Mouse (Mus musculus): Measurements from ENCODE around the gene Rad51b. TPM values are rescaled to one million over a fixed set of nuclear protein-coding genes. Genes with fewer than 3 reads are reported as not detected.

Gene Rad51b
- total and polyA plus RNA-seq, 3 experiments = 6.5 to 8.6 (median 8.5) TPM

- no peak overlapping the region for H3K9ac ChIP-seq (ENCODE audit: insufficient read depth, low read depth)
- in situ Hi-C loops (cut with MboI; ENCODE audit: low pct_ligation_motif_present, low pct_unique_long_range_greater_than_20kb, low sequenced_read_pairs) = no loop called here
- no peak overlapping the region for H3K27ac ChIP-seq (ENCODE audit: insufficient read depth, low read depth)
- no peak for TF ChIP-seq CHD2 (IDR thresholded peaks at IDR 0.05; ENCODE audit: low read length)
- no peak for TF ChIP-seq ZC3H11A (IDR thresholded peaks at IDR 0.05; ENCODE audit: low read depth, low read length)
- TF ChIP-seq MEF2A (IDR thresholded peaks at IDR 0.05; ENCODE audit: borderline replicate concordance, low read depth, low read length) = no peak
- TF ChIP-seq MAX (IDR thresholded peaks at IDR 0.05; ENCODE audit: low read length) = no peak
- no peak for TF ChIP-seq BHLHE40 (IDR thresholded peaks at IDR 0.05; ENCODE audit: low read depth, low read length)
- TF ChIP-seq TBP (conservative IDR thresholded peaks at IDR 0.05; ENCODE audit: low read depth, low read length) = no peak
- TF ChIP-seq ZMIZ1 (IDR thresholded peaks at IDR 0.05; ENCODE audit: low read depth, low read length) = no peak
- no peak for TF ChIP-seq JUN (IDR thresholded peaks at IDR 0.05; ENCODE audit: insufficient read depth, low read depth, low read length)
- no peak for TF ChIP-seq MAFK (IDR thresholded peaks at IDR 0.05; ENCODE audit: insufficient replicate concordance, low read length)
- no peak for TF ChIP-seq UBTF (IDR thresholded peaks at IDR 0.05; ENCODE audit: low read depth, low read length)
- TF ChIP-seq HCFC1 (IDR thresholded peaks at IDR 0.05; ENCODE audit: low read depth, low read length) = no peak
- TF ChIP-seq MAZ (IDR thresholded peaks at IDR 0.05; ENCODE audit: low read depth, low read length) = no peak
- TF ChIP-seq SMC3 (IDR thresholded peaks at IDR 0.05; ENCODE audit: low read depth, low read length) = no peak
- no peaks in the 10 kb centered on the region for H3K27me3 ChIP-seq (replicated peaks)
- H3K4me2 ChIP-seq (ENCODE audit: insufficient read depth, low read depth, poor library complexity, severe bottlenecking) = no peak overlapping the region
- dilution Hi-C loops (cut with MboI; ENCODE audit: extremely low pct_ligation_motif_present, extremely low pct_unique_long_range_greater_than_20kb, low sequenced_read_pairs) = no loop called here
- no peaks in the 10 kb centered on the region for H3K79me2 ChIP-seq (replicated peaks; ENCODE audit: control insufficient read depth, extremely low read depth, insufficient read depth, poor library complexity, severe bottlenecking)
- peaks cover 12 to 64% of the 10 kb centered on the region in 2 experiments for H3K4me1 ChIP-seq (ENCODE audit: control insufficient read depth in 1 of 2, insufficient read depth in 2 of 2)
- H3K36me3 ChIP-seq (replicated peaks in 1 of 2; ENCODE audit: control insufficient read depth in 1 of 2, insufficient read depth in 1 of 2, low read length in 1 of 2) = no peaks in the 10 kb centered on the region
- no peaks in the 10 kb centered on the region for H3K9me3 ChIP-seq (replicated peaks; ENCODE audit: low read length)
- no peak overlapping the region for H3K4me3 ChIP-seq (replicated peaks in 1 of 3; ENCODE audit: low read depth in 2 of 3, low read length in 2 of 3, poor library complexity in 1 of 3)
- DNase-seq (ENCODE audit: extremely low read depth) = no peak
Observed at GRCm38 (mm10) chr12:79761217-79761616, 464.1 kb downstream of the Rad51b start.

- no peaks in the 10 kb centered on the region for H3K36me3 ChIP-seq (replicated peaks in 1 of 2; ENCODE audit: control insufficient read depth in 1 of 2, insufficient read depth in 1 of 2, low read length in 1 of 2)
- H3K9me3 ChIP-seq (replicated peaks; ENCODE audit: low read length) = no peaks in the 10 kb centered on the region
- no peak overlapping the region for H3K9ac ChIP-seq (ENCODE audit: insufficient read depth, low read depth)
- no peaks in the 10 kb centered on the region for H3K27me3 ChIP-seq (replicated peaks)
- peaks cover 12 to 56% of the 10 kb centered on the region in 2 experiments for H3K4me1 ChIP-seq (ENCODE audit: control insufficient read depth in 1 of 2, insufficient read depth in 2 of 2)
- TF ChIP-seq ELF1 (IDR thresholded peaks at IDR 0.05; ENCODE audit: low read depth, low read length) = no peak
- TF ChIP-seq TBP (conservative IDR thresholded peaks at IDR 0.05; ENCODE audit: low read depth, low read length) = 0 out of 2 replicates have a peak, but pooled peaks have one; percentile 22
- DNase-seq (ENCODE audit: extremely low read depth) = no peak
- H3K4me2 ChIP-seq (ENCODE audit: insufficient read depth, low read depth, poor library complexity, severe bottlenecking) = no peak overlapping the region
- dilution Hi-C loops (cut with MboI; ENCODE audit: extremely low pct_ligation_motif_present, extremely low pct_unique_long_range_greater_than_20kb, low sequenced_read_pairs) (no loop called here), in situ Hi-C loops (cut with MboI; ENCODE audit: low pct_ligation_motif_present, low pct_unique_long_range_greater_than_20kb, low sequenced_read_pairs) (no loop called here)
- no peak overlapping the region for H3K4me3 ChIP-seq (replicated peaks in 1 of 3; ENCODE audit: low read depth in 2 of 3, low read length in 2 of 3, poor library complexity in 1 of 3)
- no peaks in the 10 kb centered on the region for H3K79me2 ChIP-seq (replicated peaks; ENCODE audit: control insufficient read depth, extremely low read depth, insufficient read depth, poor library complexity, severe bottlenecking)
- no peak overlapping the region for H3K27ac ChIP-seq (ENCODE audit: insufficient read depth, low read depth)
Observed at GRCm38 (mm10) chr12:79762087-79762486, 465.0 kb downstream of the Rad51b start.
